Mouse (Mus musculus) frontal cortex, postnatal 36 days (tissue): ENCODE results near the gene Gm17622.

Source experiments
- DNase-seq, 2 experiments: peaks; one replicate each; pipeline ENCODE4 v3.0.0; 2022; ENCODE audit warnings: low spot score in 2 of 2

Gm17622 gene

DNA sequence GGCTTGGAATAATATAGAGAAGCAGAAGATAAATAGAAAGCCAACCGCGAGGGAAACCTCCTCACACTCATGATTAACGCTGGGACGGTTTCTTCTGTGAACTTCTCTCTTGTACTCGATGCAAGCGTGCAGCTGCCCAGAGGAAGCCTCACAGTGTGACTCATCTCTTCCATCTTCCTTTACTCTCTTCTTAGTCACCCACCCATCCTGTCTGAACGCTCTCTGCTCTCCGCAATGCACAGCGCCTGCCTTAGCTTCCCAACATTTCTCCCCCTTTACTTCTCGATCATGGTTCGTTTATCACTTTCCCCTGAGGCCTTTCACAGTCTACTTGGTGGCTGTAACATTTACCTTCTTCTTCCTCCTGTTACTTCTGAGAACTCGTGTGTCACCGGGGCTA lies 20.1 kb downstream of the Gm17622 start:
- DNase-seq, result peak in 1 of 2 experiments; percentile 9

DNA sequence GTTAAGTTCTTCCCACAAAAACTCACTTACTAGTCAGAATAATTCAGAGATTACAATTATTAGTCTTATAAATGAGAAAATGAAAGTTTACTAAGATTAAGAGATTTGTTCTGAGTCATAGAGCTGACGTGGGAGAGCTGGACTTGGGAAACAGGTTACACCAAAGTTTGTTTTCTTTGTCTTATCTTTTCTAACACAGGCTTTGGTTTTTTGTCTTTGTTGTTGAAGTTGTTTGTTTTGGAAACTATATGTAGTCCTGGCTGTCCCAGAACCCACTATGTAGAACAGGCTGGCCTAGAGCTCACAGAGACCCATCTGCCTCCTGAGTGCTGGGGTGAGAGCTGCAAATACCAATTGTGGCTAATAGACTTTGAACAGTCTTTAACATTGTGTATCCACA lies 20.7 kb downstream of the Gm17622 start:
- no peak for DNase-seq

- no peak for DNase-seq
Measured at GRCm38 (mm10) chr13:96511893-96512292, 21.4 kb downstream of the Gm17622 start.

- DNase-seq, result no peak
Measured at GRCm38 (mm10) chr13:96514154-96514942, 23.8 kb downstream of the Gm17622 start.

DNA sequence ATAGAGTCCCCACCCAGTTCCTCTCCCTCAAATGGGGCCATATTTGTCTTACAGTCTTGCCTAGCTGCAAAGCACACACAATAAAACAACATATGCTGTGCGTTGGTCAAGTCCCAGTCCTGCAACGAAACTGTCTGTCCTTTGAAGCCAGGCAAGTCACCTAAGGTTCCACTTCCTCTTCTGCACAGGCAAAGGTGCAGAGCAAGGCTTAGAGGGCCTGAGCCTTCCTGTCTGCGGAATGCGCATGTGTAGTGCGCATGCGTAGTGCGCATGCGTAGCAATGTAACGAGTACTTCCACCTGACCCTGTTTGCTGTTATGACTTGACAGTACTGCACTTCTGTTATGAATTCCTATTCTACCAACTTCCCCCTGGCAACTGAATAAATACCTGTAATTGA lies 25.7 kb downstream of the Gm17622 start:
- DNase-seq, result no peak

DNA sequence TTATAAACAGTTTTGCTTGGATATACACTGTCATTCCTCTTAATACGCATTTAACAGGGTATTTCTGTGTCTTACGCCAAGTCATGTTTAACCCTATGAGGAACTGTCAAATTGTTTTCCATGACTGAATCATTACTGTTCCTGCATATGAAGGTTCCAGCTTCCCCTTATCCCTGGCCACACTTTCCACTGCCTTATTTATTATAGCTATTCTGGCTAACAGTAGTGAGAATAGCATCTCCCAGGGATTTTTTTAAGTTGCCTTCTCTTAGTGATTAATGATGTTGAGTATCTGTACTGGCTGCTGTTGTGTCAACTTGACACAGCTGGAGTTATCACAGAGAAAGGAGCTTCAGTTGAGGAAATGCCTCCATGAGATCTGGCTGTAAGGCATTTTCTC lies 26.8 kb downstream of the Gm17622 start:
- no peak for DNase-seq

DNA sequence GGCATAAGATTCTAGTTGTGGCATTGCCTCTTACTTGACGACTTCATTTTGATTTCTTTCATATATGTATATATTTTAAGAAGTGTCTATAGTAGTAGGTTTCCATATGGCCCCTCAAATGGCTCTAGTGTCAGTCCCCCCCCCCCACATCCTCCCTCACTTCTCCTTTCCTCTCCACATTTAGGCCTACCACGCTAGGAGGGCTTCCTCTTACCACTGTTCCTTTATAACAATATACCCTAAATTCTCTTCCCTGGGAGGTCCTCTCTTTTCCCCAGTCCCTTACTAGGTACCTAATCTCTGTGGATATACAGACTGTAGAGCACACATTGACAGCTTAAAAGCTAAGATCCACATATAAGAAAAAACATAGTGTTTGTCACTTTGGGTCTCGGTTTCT lies 30.8 kb downstream of the Gm17622 start:
- no peak for DNase-seq

DNA sequence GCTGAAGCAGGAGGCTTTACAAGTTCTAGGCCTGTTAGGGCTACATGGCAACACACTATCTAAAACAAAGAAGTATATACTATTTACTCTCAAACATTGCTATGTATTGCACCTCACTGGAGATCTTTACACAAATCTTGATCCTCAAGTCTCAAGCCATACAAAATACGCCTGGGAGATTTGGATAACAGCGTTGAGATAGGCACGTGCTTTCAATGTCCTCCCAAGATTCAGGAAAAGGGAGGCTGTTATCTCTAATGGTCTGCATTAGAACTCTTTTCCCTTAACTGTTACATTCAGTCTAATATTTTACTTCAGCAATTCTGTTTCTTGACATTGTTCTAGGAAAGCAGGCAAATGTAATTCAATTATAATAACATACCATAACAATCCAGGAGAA lies 36.5 kb downstream of the Gm17622 start:
- DNase-seq, result no peak

GRCm38 (mm10) chr13:96527856-96528255 lies 37.3 kb downstream of the Gm17622 start:
- no peak for DNase-seq

DNA sequence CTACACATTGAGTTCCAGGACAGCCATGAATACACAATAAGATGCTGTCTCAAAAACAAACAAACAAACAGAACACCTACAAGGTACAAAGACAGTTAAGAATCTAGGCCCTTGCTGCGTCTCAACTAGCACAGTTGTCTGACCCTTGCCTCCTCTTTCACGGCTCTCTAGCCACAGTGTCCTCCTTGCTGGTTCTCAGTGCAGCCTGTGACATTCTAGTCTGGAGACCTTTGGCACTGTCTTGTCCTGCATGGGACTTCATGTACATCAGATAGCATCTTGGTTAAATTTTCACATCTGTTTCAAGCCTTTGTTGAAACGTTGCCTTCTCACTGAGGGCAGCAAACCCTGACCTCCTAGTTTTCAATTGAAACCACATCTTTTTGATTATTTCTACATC lies 38.2 kb downstream of the Gm17622 start:
- no peak for DNase-seq

GRCm38 (mm10) chr13:96529542-96529941 lies 39.0 kb downstream of the Gm17622 start:
- DNase-seq, result no peak

GRCm38 (mm10) chr13:96530064-96530463 lies 39.5 kb downstream of the Gm17622 start:
- DNase-seq, result no peak

GRCm38 (mm10) chr13:96532176-96532575 lies 41.6 kb downstream of the Gm17622 start:
- DNase-seq, result no peak

DNA sequence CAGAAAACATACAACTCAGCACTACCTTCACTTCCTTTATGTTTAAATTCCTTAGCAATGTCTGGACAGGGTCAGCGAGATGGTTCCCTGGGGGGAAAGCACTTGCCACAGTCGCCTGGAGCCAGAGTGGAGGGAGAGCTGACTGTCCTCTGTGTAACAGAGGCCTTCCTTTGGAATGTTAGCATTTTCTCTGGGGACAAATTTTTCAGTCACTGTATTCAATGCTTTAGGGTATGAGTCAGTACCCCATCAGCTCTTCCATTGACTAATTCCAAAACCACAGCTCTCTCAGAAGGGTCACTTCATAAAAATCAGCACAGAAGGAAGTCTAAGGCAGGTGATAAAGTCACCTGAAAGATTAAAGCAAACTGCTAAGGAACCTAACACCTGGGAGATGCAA lies 43.2 kb downstream of the Gm17622 start:
- DNase-seq, result no peak

GRCm38 (mm10) chr13:96536821-96537572 lies 46.5 kb downstream of the Gm17622 start:
- DNase-seq, result no peak

- DNase-seq, result no peak
Measured at GRCm38 (mm10) chr13:96538103-96538502, 47.6 kb downstream of the Gm17622 start.
